Mouse (Mus musculus) G1E (cell line): ENCODE data around the gene Spata32.

Source experiments
- CTCF ChIP-seq: IDR thresholded peaks from 2 replicates; pipeline ENCODE4 v1.5.1; 2012; ENCODE audit warnings: low read depth, low read length, inconsistent platforms, mixed read lengths
- TAL1 ChIP-seq: conservative IDR thresholded peaks from 2 replicates; pipeline ENCODE4 v1.6.1; 2012; ENCODE audit warnings: low read depth, low read length, inconsistent platforms, mixed read lengths

DNA sequence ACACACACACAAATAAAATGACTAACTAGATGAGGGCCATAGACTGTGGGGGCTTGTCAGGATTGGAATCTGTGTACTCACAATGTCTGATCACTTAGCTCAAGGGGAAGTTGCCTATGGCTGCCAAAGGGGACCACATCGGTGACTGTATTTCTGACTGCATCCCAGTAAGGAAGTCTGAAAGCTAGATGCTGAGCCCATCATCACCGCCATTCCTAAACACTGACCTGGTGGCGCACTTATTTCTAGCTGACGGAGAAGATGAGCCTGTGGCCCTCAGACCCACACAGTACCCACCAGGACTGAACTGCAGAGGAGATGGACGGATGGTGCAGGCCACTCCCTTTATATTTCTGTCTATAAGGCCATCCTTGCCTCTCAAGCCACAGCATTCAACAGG, 41.8 kb upstream of the Spata32 start:
- TF ChIP-seq TAL1 (no peak), CTCF (no peak)
